Mouse (Mus musculus) brain, embryonic 14.5 days (tissue): ENCODE data around the gene Synpr.

Experiments
- CTCF ChIP-seq: fragments of 200-500 bp; IDR thresholded peaks from 2 replicates; pipeline ENCODE4 v1.5.1; 2012; ENCODE audit warnings: inconsistent platforms, mild to moderate bottlenecking, moderate library complexity, borderline replicate concordance; ENCODE audit not compliant: insufficient read depth, insufficient read length; ENCODE audit errors: extremely low read depth
- POLR2A ChIP-seq: fragments of 200-500 bp; IDR thresholded peaks from 2 replicates; pipeline ENCODE4 v1.6.1; 2012; ENCODE audit warnings: mild to moderate bottlenecking, inconsistent platforms, borderline replicate concordance; ENCODE audit not compliant: poor library complexity, insufficient read depth, insufficient read length, severe bottlenecking; ENCODE audit errors: extremely low read depth

DNA sequence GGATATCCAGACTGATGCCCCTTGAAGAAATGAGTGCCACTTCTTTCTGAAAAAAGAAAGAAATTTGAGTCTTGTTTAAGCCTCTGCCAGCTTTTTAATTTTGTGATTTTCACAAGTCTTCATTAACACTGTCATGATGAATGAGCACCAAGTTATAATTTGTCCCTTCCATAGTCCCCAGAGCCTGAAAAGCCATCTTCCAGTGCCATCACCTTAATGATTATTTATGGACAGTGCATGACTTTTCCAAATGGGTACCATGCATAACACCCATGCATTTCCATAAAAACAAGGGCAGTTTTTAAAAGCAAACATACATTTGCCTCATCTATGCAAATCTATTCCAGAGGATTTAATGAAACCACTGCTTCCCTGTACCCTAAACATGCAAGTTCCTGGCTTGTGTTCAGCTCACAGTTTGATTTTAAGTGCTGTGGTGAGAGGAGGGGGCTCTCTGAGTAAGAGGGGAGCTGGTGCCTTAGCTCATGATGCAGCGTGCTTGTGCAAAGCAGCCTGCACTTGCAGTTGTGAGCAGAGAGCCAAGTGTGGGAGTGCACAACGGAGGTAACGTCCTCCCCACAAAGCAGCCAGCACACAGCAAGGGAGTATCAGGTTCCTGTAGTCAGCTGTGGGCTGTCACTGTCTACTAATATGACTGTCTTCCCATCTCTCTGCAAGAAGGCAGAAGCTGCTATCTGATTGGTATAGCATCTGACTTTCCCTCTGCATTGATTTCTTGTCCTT, 169.1 kb downstream of the Synpr start:
- TF ChIP-seq CTCF (no peak), POLR2A (no peak)
